Mouse (Mus musculus): ENCODE data around the gene Tgfb2. TPM values are rescaled to one million over a fixed set of nuclear protein-coding genes. Genes with fewer than 3 reads are reported as not detected.

Tgfb2 gene
- total and polyA plus RNA-seq, 3 experiments = 0.12 to 0.19 TPM; not detected in 1

DNA sequence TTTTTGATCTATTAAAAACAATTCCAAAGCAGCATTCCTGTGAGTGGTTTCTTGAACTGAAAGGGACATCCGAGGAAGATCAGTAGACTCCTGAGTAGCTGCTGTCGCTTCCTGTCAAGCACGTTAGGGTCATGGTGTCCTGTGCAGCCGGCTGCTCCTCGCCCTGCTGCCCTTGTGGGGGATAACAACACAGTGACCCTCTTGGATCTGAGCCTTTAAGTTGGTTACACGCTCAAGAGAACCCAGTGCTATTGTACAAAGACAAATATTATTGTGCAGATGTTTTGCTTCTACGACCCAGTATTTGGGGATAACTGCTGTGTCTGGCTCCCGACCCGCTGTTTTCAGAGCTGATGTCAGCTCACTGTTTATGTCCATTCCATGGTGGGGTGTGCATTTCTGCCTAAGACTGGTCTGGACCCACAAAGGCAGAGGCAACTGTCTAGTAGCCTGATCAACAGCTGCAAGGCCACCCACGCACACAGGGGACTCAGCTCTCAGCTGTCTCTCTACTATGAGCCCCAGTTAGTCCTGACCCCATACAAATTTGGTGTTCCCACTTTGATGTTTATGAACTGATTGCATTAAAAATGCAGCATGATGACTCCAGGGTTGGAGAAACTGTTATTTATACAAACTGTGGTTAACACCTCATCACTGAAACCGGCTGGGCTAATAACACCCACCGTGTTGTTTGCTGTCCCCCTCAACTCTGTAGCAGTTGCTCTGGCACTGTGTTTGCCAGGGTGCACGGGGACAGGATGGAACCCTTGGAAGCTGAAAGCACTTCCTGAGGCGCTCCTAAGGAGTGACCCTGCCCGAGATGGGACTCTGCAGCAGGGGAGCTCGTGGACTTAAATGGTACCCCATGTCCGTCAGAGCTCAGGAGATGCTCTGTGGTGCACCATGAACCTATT, 9.4 kb upstream of the Tgfb2 start:
- H3K9ac ChIP-seq (ENCODE audit: control insufficient read depth, low read depth, low read length, poor library complexity, severe bottlenecking) = no peak overlapping the region
- H3K4me1 ChIP-seq (ENCODE audit: control insufficient read depth in 1 of 2, insufficient read depth in 2 of 2, low read length in 2 of 2) = no peaks in the 10 kb centered on the region
- H3K9me3 ChIP-seq (replicated peaks; ENCODE audit: insufficient read depth, low read length) = no peaks in the 10 kb centered on the region
- TF ChIP-seq MYC (IDR thresholded peaks at IDR 0.05; ENCODE audit: low read depth, low read length) (no peak), SIN3A (IDR thresholded peaks at IDR 0.05; ENCODE audit: low read length) (no peak), MYB (IDR thresholded peaks at IDR 0.05; ENCODE audit: low read depth, low read length) (no peak), CTCF (IDR thresholded peaks at IDR 0.05 in 2 of 3, conservative IDR thresholded peaks at IDR 0.05 in 1 of 3; ENCODE audit: control insufficient read depth in 1 of 3, insufficient read depth in 1 of 3, low read depth in 2 of 3, low read length in 3 of 3, poor library complexity in 1 of 3, severe bottlenecking in 1 of 3) (no peak), MAFK (IDR thresholded peaks at IDR 0.05; ENCODE audit: borderline replicate concordance, low read depth, low read length) (no peak), USF1 (IDR thresholded peaks at IDR 0.05; ENCODE audit: low read depth, low read length) (no peak), MXI1 (IDR thresholded peaks at IDR 0.05; ENCODE audit: low read depth, low read length) (no peak), GATA1 (IDR thresholded peaks at IDR 0.05; ENCODE audit: low read depth, low read length) (no peak)
- H3K27ac ChIP-seq (ENCODE audit: control insufficient read depth, low read depth, low read length) = no peak overlapping the region
- DNase-seq (ENCODE audit: low read depth, low spot score) = no peak
- H3K36me3 ChIP-seq (ENCODE audit: control insufficient read depth in 1 of 2, insufficient read depth in 2 of 2, low read length in 2 of 2) = peaks cover 0 to 2% of the 10 kb centered on the region in 2 experiments; a peak in 2 of 4 replicates
- no peaks in the 10 kb centered on the region for H3K79me2 ChIP-seq (ENCODE audit: control insufficient read depth, insufficient read depth, low read length, poor library complexity)
- no peaks in the 10 kb centered on the region for H3K27me3 ChIP-seq (ENCODE audit: control insufficient read depth in 1 of 2, insufficient read depth in 2 of 2, low read length in 2 of 2)
- H3K4me3 ChIP-seq (ENCODE audit: control insufficient read depth in 1 of 2, insufficient read depth in 1 of 2, low read depth in 2 of 2, low read length in 2 of 2) = no peak overlapping the region

- H3K4me3 ChIP-seq (ENCODE audit: control insufficient read depth in 1 of 2, insufficient read depth in 1 of 2, low read depth in 2 of 2, low read length in 2 of 2) = no peak overlapping the region
- H3K9me3 ChIP-seq (replicated peaks; ENCODE audit: insufficient read depth, low read length) = no peaks in the 10 kb centered on the region
- no peak overlapping the region for H3K9ac ChIP-seq (ENCODE audit: control insufficient read depth, low read depth, low read length, poor library complexity, severe bottlenecking)
- no peaks in the 10 kb centered on the region for H3K27me3 ChIP-seq (ENCODE audit: control insufficient read depth in 1 of 2, insufficient read depth in 2 of 2, low read length in 2 of 2)
- H3K79me2 ChIP-seq (ENCODE audit: control insufficient read depth, insufficient read depth, low read length, poor library complexity) = no peaks in the 10 kb centered on the region
- DNase-seq (ENCODE audit: low read depth, low spot score) = no peak
- TF ChIP-seq ELF1 (IDR thresholded peaks at IDR 0.05; ENCODE audit: low read depth, low read length) = no peak
- no peak for TF ChIP-seq SIN3A (IDR thresholded peaks at IDR 0.05; ENCODE audit: low read length)
- no peak overlapping the region for H3K27ac ChIP-seq (ENCODE audit: control insufficient read depth, low read depth, low read length)
- H3K36me3 ChIP-seq (ENCODE audit: control insufficient read depth in 1 of 2, insufficient read depth in 2 of 2, low read length in 2 of 2) = no peaks in the 10 kb centered on the region; a peak in 1 of 4 replicates
- no peaks in the 10 kb centered on the region for H3K4me1 ChIP-seq (ENCODE audit: control insufficient read depth in 1 of 2, insufficient read depth in 2 of 2, low read length in 2 of 2)
These were observed 8.4 kb upstream of the Tgfb2 start for GRCm38 (mm10) chr1:186714215-186714614.

DNA sequence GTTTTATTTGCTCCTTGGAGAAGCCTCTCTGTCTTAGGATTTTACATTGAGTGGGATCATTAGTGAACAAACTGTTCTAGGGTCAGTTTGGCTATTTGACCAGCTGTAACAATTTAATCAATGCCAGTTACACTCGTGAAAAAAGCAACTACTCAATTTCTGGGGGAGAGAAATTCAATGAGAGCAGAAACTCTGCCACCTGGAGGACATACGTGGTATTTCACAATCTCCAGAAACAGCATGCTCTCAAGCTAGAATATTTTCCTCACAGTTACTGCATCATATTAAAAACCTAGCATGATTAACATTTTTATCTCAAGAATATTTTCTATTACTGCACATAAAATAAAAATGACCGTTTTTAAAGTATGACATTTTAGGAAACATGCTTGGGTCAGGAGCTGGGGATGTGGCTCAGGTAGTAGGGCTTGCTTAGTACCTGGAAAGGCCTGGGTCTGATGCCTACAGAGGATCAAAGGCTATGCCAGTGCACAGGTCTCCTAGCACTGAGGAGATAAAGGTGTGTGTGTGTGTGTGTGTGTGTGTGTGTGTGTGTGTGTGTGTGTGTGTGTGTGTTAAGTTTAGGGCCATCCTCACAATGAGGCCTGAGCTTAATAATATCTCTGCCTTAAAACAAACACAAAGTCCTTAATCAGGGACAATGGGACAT, 7.1 kb upstream of the Tgfb2 start:
- no peak for TF ChIP-seq ZNF384 (IDR thresholded peaks at IDR 0.05; ENCODE audit: low read depth, low read length)
- peak in 2 of 3 experiments; percentile 69 to 73; a peak in 4 of 6 replicates for TF ChIP-seq CTCF (IDR thresholded peaks at IDR 0.05 in 2 of 3, conservative IDR thresholded peaks at IDR 0.05 in 1 of 3; ENCODE audit: control insufficient read depth in 1 of 3, insufficient read depth in 1 of 3, low read depth in 2 of 3, low read length in 3 of 3, poor library complexity in 1 of 3, severe bottlenecking in 1 of 3)
- TF ChIP-seq ZC3H11A (IDR thresholded peaks at IDR 0.05; ENCODE audit: low read depth, low read length) = peak; percentile 6; the same call in 1 of the 2 replicates
- TF ChIP-seq RAD21 (IDR thresholded peaks at IDR 0.05; ENCODE audit: low read depth, low read length) = peak; percentile 61
- TF ChIP-seq SMC3 (IDR thresholded peaks at IDR 0.05; ENCODE audit: low read depth, low read length) = peak; percentile 84
- DNase-seq (ENCODE audit: low read depth, low spot score) = peak; percentile 58
- H3K9me3 ChIP-seq (replicated peaks; ENCODE audit: insufficient read depth, low read length) = no peaks in the 10 kb centered on the region

More for the DNA sequence above, 7.1 kb upstream of the Tgfb2 start:
- Histone ChIP-seq H3K27ac (ENCODE audit: control insufficient read depth, low read depth, low read length) (no peak overlapping the region), H3K4me3 (ENCODE audit: control insufficient read depth in 1 of 2, insufficient read depth in 1 of 2, low read depth in 2 of 2, low read length in 2 of 2) (no peak overlapping the region), H3K4me1 (ENCODE audit: control insufficient read depth in 1 of 2, insufficient read depth in 2 of 2, low read length in 2 of 2) (no peaks in the 10 kb centered on the region), H3K79me2 (ENCODE audit: control insufficient read depth, insufficient read depth, low read length, poor library complexity) (no peaks in the 10 kb centered on the region), H3K27me3 (ENCODE audit: control insufficient read depth in 1 of 2, insufficient read depth in 2 of 2, low read length in 2 of 2) (no peaks in the 10 kb centered on the region), H3K9ac (ENCODE audit: control insufficient read depth, low read depth, low read length, poor library complexity, severe bottlenecking) (no peak overlapping the region), H3K36me3 (ENCODE audit: control insufficient read depth in 1 of 2, insufficient read depth in 2 of 2, low read length in 2 of 2) (no peaks in the 10 kb centered on the region)

Data from MEL (cell line).